Mouse (Mus musculus): ENCODE measurements around the gene Slc44a3. TPM values are rescaled to one million over a fixed set of nuclear protein-coding genes. Genes with fewer than 3 reads are reported as not detected.

Gene Slc44a3
- polyA plus RNA-seq, 1 experiment from 2014 or later, result 1.2 TPM

Other genes starting within 250 kb of the Slc44a3 start
- 2.2 and 3.0 TPM in 2 replicates for gene Tmem56, start 249.3 kb downstream of the Slc44a3 start, polyA plus RNA-seq (2015; fragmentation: Nextera tagmentation; extraction: Ambion mirVana)
- 33.3 and 38.2 TPM in 2 replicates for gene Alg14, start 240.6 kb downstream of the Slc44a3 start, polyA plus RNA-seq (2015; fragmentation: Nextera tagmentation; extraction: Ambion mirVana)
- 369 and 402 TPM in 2 replicates for gene Cnn3, start 105.9 kb downstream of the Slc44a3 start, polyA plus RNA-seq (2015; fragmentation: Nextera tagmentation; extraction: Ambion mirVana)
- gene 4930432M17Rik, start 138.4 kb upstream of the Slc44a3 start, polyA plus RNA-seq (2015; fragmentation: Nextera tagmentation; extraction: Ambion mirVana), result not detected in 2 replicates
- gene F3, start 191.1 kb upstream of the Slc44a3 start, polyA plus RNA-seq (2015; fragmentation: Nextera tagmentation; extraction: Ambion mirVana), result 7.3 and 9.1 TPM in 2 replicates